Mouse (Mus musculus): ENCODE measurements around the gene Hoxb8.

Gene Hoxb8
- long read RNA-seq, experiment 1 = 0 reads
- long read RNA-seq, experiment 2 = 0 reads

GRCm38 (mm10) chr11:96281855-96282570, at the start of gene Hoxb8:
Gene Hoxb8, plus strand, starts transcription at chr11:96281905.
- intact Hi-C loops (cut with DNase I) = loop anchor here (5.0 kb wide), 1 partner anchor 70 kb away; the partner anchor contains the start of gene Hoxb2

DNA sequence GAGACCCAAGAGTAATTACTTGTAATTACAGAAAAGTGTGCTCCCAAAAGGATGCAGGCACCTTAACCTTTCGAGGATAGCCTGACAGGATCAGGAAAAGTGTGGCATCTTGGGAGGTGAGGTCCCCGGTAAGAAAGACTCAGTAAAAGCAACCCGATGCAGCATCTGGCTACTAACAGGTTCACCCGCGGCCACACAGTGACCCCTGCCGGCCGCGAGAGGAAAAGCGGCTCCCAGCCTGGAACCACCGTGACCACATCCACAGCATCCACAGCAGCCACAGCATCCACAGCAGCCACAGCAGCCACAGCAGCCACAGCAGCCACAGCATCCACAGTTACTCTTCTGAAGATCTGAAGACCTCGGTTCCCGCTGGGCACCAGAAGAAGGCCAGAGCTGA, 46.8 kb upstream of the Hoxb8 start:
- intact Hi-C loops (cut with DNase I) = loop anchor here (1.0 to 2.0 kb wide), 2 partner anchors 90 to 142 kb away; no protein-coding TSS in a partner anchor

- intact Hi-C loops (cut with DNase I) = no loop called here
Observed at GRCm38 (mm10) chr11:96240211-96240610, 41.5 kb upstream of the Hoxb8 start.

DNA sequence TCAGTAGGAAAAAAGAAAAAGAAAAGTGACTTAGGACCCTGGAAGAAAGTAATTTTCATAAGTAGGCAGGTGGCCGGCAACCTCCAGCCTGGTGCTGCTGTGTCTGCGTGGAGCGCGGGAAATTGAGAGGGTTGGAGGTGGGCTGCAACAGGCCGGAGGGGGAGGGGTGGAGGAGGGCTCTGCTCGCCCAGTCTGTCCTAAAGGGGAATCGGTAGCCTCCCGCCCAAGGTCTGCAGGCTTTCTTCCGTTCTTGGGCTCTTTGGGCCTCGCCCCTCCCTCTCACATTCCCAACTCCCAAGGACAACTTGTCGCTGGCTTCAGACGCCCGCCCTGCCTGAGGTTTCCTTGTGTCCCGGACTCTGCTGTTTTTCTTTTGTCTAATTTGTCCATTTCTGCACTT, 30.8 kb upstream of the Hoxb8 start:
- intact Hi-C loops (cut with DNase I) = no loop called here

GRCm38 (mm10) chr11:96251480-96252031, 30.1 kb upstream of the Hoxb8 start:
- intact Hi-C loops (cut with DNase I) = no loop called here

- intact Hi-C loops (cut with DNase I) = no loop called here
Observed at GRCm38 (mm10) chr11:96252541-96253120, 29.1 kb upstream of the Hoxb8 start.

DNA sequence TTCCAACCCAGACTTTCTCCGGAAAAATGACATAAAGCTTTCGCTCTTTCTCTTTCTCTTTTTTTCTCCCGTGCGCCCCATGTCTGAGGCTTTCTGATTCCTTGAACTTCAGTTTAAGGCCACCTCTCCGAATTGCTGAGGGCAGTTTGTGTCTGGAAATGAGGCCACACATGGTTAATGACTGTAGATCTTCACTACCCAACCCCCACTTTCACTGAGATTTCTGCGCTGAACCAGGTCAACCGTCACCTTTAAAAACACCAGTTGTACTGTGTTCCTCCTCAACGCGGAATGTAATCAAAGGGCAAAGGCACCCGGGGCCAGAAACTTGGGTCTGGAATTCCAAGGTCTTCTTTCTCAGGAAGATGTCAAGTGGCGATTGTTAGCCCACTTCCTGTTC, 27.5 kb upstream of the Hoxb8 start:
- intact Hi-C loops (cut with DNase I) = no loop called here

DNA sequence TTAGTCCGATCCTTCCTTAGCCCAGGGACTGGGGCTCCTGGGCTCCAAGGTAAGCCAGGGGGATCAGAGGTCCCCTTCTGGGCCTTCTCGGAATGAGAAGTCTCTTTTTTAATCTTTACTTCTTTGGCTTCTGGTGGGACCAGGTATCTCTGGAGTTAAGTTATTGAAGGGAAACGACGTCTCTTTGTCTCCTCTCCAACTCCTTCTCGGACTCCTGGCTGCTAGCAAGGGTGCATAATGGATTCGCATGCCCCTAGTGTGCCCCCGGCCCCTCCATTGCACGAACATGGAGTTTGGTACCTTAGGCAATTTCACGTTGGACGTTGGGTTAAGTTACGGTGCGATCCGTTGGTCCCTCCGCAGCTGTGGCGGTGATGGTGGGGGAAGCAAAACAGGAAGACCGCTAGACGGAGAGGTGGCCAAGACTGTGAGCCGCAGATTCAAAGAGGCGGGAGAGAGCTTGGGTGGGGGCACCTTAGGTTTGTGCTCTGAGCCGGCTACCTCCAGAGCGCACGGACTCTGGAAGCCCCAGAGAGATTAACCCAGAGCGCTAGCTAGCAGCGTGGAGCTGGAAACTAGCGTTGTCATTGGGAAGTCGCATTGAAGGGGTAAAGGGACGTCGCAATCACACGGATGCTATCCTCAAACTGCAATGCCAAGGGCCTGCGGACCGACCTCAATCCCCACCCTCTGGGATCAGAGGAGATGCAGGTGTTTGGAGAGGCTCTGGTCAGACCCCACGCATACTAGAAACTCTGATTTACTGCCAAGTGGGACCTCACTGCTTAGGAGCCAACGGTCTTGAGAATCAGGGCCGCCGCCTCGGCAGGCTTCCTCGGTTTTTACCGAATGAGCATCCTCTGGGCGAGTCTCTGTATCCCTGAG, 26.4 kb upstream of the Hoxb8 start:
- intact Hi-C loops (cut with DNase I) = no loop called here

DNA sequence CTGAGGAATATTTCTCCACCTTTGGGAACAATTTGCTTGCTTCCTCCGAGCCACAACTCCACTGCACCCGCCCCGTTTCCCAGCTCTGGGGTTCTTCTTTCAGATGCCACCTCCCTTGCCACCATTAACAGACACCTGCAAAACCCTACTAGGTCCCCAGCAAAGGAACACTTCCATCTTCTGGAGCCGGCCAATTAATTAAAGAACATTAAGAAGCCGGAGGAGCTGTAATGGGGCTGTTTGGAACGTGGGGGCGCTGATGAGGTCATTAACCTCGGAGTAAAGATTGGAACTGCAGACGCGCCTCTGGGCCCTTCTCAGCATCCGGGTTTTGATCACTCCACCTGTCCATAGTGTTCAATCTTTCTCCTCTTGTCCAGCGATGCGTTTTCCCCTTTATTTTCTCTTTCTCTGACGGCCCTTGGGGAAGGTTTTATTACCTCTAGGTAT, 25.7 kb upstream of the Hoxb8 start:
- intact Hi-C loops (cut with DNase I) = no loop called here

DNA sequence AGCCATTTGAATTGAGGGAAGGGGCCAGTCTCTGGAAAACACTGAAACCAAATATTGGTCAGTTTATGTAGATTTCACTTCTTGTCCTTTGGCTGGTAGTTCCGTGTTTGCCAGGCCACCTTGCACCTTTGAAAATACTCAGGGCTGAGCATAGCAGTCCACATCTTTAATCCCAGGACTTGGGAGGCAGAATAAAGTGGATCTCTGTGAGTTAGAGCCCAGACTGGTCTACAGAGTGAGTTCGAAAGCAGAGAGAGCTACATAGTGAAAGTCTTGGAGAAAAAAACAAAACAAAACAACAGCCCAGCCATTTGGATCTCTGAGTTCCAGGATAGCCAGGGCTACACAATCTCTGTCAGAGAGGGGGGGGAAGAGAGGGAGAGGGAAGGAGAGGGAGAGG, 24.6 kb upstream of the Hoxb8 start:
- intact Hi-C loops (cut with DNase I) = no loop called here

DNA sequence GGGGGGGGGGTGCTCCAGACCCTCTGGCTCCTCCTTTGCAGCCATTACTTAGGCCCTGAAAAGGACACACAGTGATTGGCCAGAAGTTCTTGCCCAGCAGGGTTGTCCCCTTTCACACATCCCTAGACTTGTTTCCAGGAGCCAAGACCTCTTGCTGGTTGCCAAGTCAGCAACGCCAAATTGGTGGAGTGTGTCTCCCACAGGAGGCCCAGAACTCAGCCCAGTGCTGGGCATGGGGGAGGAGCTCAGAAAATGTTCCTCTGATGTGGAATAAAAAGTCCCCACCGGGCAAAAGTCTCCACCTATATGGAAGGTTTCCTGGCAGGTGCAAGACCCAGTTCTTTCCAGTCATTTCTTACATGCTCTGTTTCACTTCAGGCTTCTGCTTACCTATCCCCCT, 22.7 kb upstream of the Hoxb8 start:
- intact Hi-C loops (cut with DNase I) = no loop called here

GRCm38 (mm10) chr11:96259511-96259910, 22.2 kb upstream of the Hoxb8 start:
- intact Hi-C loops (cut with DNase I) = no loop called here

DNA sequence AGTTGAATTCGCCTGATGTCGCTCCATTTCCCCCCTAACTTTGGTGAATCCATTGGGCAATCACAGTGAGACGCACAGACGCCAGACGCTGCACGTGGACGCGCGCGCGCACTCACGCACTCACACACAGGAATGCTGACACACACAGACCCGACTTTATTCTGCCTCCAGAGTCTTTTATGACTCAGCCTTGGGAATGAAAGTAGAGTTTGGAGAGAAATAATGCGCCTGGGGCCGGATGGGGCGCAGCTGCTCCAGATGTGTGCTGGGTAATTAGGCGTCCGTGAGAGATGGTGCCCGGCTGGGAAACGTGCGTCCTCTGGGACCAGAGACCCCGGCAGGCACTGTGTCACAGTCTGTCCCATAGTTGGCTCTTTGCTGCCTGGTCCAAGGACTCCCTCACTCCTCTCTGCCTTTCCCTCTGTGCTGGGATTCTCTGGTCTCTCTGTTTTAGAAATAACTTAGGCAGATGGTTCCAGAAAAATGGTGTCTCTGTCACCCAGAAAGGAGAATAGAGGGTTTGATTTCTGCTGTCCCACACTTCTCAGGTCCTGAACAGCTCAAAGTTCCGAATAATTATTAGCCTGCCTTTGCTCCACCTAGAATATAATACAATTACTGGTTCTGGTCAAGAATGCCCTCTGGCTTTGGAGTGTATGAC, 21.3 kb upstream of the Hoxb8 start:
- intact Hi-C loops (cut with DNase I) = no loop called here

- intact Hi-C loops (cut with DNase I) = no loop called here
Observed at GRCm38 (mm10) chr11:96261323-96261890, 20.3 kb upstream of the Hoxb8 start.

DNA sequence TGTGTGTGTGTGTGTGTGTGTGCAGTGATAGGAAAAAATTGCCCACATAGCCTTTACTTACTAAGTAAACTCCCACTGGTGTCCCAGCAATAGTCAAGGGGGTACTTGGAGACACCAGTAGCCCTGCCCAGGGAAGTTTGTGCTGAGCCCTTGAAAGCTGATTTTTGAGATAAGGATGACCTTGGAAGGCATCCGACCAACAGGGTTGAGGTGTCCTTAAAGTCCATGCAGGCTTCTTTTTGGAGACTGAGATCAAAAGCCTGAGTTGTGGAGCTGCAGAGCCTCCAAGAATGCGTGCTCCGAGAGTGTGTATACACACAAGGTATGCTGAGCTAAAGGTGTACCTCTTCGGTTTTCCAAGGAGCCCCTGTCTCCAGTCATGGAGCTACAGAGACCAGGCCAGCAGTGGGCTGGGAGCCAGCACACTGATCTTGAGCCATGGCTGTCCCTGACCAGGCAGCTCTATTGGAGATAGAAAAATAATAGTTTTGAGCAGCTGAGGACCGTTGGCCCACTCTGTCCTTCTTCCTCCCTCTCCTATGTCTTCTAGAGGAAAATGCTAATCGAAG, 19.4 kb upstream of the Hoxb8 start:
- intact Hi-C loops (cut with DNase I) = no loop called here

DNA sequence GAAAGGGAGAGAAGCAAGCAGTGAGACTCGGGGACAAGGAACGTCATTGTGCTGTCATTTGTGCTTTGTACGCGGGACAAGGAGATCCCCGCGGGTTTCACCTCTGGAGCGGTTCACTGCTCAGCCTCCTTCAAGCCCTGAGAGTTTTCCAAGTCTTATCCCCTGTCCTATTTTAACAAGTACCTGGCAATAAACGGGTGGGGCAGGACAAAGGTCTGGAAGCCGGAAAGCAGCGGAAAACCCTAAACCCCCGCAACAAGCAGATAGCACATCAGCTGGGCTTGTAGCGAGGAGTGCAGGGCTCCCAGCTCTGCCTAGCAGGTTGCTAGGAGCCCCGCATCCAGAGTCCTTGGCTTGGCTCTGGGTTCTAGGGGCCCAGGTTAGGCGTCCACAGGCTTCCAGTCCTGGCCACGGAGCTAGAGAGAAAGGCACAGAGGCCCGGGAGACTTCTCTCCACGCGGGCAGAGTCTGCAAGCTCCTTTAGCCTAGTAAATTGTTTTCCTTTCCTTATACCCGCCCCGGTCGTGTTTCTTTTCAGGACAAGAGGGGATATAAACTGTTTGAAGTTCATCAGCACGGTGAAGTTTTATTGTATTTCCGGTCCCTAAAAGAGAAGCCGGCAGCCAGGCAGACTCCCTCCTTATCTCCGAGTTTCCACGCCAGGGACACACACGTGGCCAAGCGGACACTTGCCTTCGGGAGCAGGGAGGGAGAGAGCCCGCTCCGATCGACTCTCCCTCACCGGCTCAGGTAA, 17.9 kb upstream of the Hoxb8 start:
- intact Hi-C loops (cut with DNase I) = no loop called here

DNA sequence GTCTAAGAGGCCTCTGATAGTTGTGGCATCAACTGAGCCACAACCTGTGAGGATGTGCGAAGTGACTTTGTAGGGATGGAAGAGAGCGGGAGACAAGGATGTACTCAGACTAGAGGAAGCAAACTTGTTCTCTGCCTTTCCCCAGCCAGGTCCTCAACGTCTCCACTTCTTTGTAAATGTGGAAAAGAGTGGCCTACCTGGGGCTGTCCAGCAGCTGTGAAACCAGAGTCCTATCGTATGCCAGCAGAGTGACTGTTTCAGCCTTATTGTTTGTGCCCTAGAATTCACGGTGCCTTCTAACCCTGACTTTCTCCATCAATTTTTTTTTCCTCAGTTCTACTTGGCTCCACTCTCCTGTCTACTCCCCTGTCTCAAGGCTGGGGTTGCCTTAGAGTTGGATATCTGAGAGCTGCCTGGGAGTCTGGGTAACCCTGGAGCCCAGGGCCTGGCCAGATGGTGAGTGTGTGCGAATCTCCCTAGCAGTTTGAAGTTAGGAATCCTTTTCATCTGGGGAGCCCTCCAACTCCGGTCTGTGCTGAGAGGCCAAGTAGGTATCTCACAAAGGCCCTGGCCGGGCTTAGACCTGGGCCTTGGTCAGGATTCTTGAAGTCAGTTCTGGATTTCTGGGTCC, 17.2 kb upstream of the Hoxb8 start:
- intact Hi-C loops (cut with DNase I) = no loop called here

GRCm38 (mm10) chr11:96265954-96266353, 15.8 kb upstream of the Hoxb8 start:
- intact Hi-C loops (cut with DNase I) = no loop called here
